Mouse (Mus musculus) neural tube, embryonic 14.5 days (tissue): ENCODE results near the gene Mocs1. TPM values are rescaled to one million over a fixed set of nuclear protein-coding genes. Genes with fewer than 3 reads are reported as not detected.
A peak's percentile ranks its signal among the peaks of the same experiment; 100 is the strongest.

Source experiments
- ATAC-seq: fragments of 200-750 bp; cut with Nextera tagmentation; 2 replicates; pipeline ENCODE4 v1.8.0; 2017; ENCODE audit warnings: low read depth, mild to moderate bottlenecking, moderate TSS enrichment, moderate library complexity
- H3K27ac ChIP-seq: fragments of 300-500 bp; sonication (generic); 2 replicates; pipeline ENCODE4 v1.5.1; 2014; ENCODE audit warnings: low read depth, mild to moderate bottlenecking, control low read depth, low read length, moderate library complexity, mixed read lengths
- H3K27me3 ChIP-seq: fragments of 300-500 bp; sonication (generic); 2 replicates; pipeline ENCODE4 v1.6.1; 2014; ENCODE audit warnings: low read length; ENCODE audit not compliant: control insufficient read depth, insufficient read depth
- H3K36me3 ChIP-seq: fragments of 300-500 bp; sonication (generic); 2 replicates; pipeline ENCODE4 v1.6.1; 2014; ENCODE audit warnings: low read length, mixed read lengths; ENCODE audit not compliant: control insufficient read depth, insufficient read depth
- H3K4me1 ChIP-seq: fragments of 300-500 bp; sonication (generic); 2 replicates; pipeline ENCODE4 v1.6.1; 2014; ENCODE audit warnings: low read length; ENCODE audit not compliant: control insufficient read depth, insufficient read depth
- H3K4me2 ChIP-seq: fragments of 300-500 bp; sonication (generic); 2 replicates; pipeline ENCODE4 v1.6.1; 2014; ENCODE audit warnings: mild to moderate bottlenecking, low read depth, low read length, control low read depth
- H3K4me3 ChIP-seq: fragments of 300-500 bp; sonication (generic); 2 replicates; pipeline ENCODE4 v1.5.1; 2014; ENCODE audit warnings: low read depth, low read length, control low read depth, mixed read lengths
- H3K9ac ChIP-seq: fragments of 300-500 bp; sonication (generic); replicated peaks from 2 replicates; pipeline ENCODE4 v1.6.1; 2014; ENCODE audit warnings: low read depth, mild to moderate bottlenecking, control low read depth, low read length, mixed read lengths
- H3K9me3 ChIP-seq: fragments of 300-500 bp; sonication (generic); 2 replicates; pipeline ENCODE4 v1.6.1; 2016; ENCODE audit warnings: low read length; ENCODE audit not compliant: control insufficient read depth
- WGBS: fragments of 180-500 bp; shearing (Covaris S2); extraction: QIAGEN DNeasy Blood & Tissue Kit; methylation state at CpG from one replicate; pipeline ENCODE4 v1.1.7; 2014; 5-methylcytosine and 5-hydroxymethylcytosine counted together
- polyA plus RNA-seq: library from polyadenylated mRNA; unstranded; fragments of >200 nt; fragmentation: Nextera tagmentation; extraction: Ambion mirVana; gene quantifications from 2 replicates; pipeline ENCODE4 v1.2.1, GENCODE M21; 2014

The Mocs1 gene
- polyA plus RNA-seq, 1 experiment from 2014 or later, result 5.0 TPM

GRCm38 (mm10) chr17:49457833-49458232 lies 29.7 kb downstream of the Mocs1 start:
- Histone ChIP-seq H3K9ac (no peak overlapping the region), H3K9me3 (no peaks in the 10 kb centered on the region), H3K36me3 (no peaks in the 10 kb centered on the region), H3K4me2 (no peak overlapping the region), H3K4me1 (no peaks in the 10 kb centered on the region), H3K4me3 (no peak overlapping the region), H3K27ac (no peak overlapping the region), H3K27me3 (no peaks in the 10 kb centered on the region)
- ATAC-seq, result no peak
- WGBS, result 99% methylated on average over 3 of the region's 3 CpGs

DNA sequence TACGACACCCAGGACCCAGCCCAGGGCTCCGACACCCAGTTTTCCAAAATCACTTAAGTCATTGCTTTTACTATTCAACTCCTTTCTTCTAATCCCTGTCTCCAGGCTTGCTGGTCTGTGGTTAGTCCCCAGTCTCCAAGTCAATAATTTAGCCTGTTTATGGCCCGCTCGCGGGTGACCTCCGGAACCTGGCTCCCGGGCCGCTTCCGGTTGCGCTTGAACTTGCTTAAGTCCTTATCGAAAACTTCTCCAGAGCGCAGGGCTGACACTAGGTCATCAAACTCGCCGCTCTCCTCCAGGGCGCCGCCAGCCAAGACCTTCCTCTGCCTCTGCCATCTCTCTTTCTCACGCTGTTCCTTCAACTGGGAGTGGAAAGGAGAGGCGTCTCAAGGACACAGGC lies 30.2 kb downstream of the Mocs1 start:
- no peak overlapping the region for H3K4me3 ChIP-seq
- no peaks in the 10 kb centered on the region for H3K27me3 ChIP-seq
- H3K4me1 ChIP-seq, result no peaks in the 10 kb centered on the region
- no peak for ATAC-seq
- no peak overlapping the region for H3K27ac ChIP-seq
- H3K4me2 ChIP-seq, result no peak overlapping the region
- H3K9ac ChIP-seq, result no peak overlapping the region
- H3K36me3 ChIP-seq, result no peaks in the 10 kb centered on the region
- H3K9me3 ChIP-seq, result no peaks in the 10 kb centered on the region
- WGBS, result 92% methylated on average over 18 of the region's 18 CpGs

DNA sequence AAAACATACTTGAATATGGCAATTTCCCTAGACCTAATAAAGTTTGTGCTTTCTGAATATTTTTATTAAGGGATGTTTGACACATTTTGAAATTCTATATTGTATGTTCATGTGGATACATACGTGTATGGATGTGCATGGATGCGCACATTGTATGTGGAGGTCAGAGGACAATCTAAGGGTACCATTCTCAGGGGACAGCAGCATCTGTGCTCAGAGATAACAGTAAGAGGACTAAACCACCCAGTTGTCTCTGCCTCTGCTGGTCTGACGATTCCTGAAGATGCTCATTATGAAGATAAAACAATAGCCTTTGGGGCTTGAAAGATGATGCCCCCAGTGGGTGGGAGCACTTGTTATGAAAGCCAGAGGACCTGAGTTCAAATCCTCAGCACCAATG lies 36.7 kb downstream of the Mocs1 start:
- H3K27me3 ChIP-seq, result no peaks in the 10 kb centered on the region
- H3K4me3 ChIP-seq, result no peak overlapping the region
- H3K4me1 ChIP-seq, result no peaks in the 10 kb centered on the region
- no peak overlapping the region for H3K9ac ChIP-seq
- no peak for ATAC-seq
- no peaks in the 10 kb centered on the region for H3K36me3 ChIP-seq
- H3K27ac ChIP-seq, result no peak overlapping the region
- no peaks in the 10 kb centered on the region for H3K9me3 ChIP-seq
- H3K4me2 ChIP-seq, result no peak overlapping the region
- 80% methylated on average over 3 of the region's 3 CpGs for WGBS

GRCm38 (mm10) chr17:49468223-49468622 lies 40.1 kb downstream of the Mocs1 start:
- Histone ChIP-seq H3K4me2 (no peak overlapping the region), H3K27ac (no peak overlapping the region), H3K27me3 (no peaks in the 10 kb centered on the region), H3K9me3 (no peaks in the 10 kb centered on the region), H3K4me3 (no peak overlapping the region), H3K9ac (no peak overlapping the region), H3K4me1 (no peaks in the 10 kb centered on the region), H3K36me3 (no peaks in the 10 kb centered on the region)
- ATAC-seq, result peak; percentile 52; the same call in 1 of the 2 replicates
- 41% methylated on average over 4 of the region's 4 CpGs for WGBS

DNA sequence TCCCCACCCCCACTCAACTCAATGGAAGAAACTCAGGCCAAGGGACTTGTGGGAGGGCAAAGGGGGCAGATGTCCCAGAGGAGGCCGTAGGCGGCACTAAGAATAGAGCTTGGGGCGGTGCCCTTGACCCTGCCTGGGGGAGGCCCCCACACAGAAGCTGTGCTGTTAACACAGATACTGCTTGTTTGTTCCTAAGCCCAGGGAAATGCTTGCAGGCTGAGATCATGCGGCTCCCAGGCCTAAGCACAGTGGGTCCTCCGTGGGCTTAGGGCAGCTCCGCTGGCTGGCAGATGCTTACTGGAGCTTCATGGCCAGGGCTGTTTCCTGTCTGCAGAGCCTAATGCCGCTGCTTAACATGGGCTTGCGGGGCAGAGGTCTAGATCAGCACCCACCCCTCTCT lies 44.5 kb downstream of the Mocs1 start:
- Histone ChIP-seq H3K4me2 (no peak overlapping the region), H3K9me3 (no peaks in the 10 kb centered on the region), H3K27ac (no peak overlapping the region; the same call in 1 of the 2 replicates), H3K9ac (no peak overlapping the region), H3K27me3 (no peaks in the 10 kb centered on the region), H3K36me3 (no peaks in the 10 kb centered on the region), H3K4me3 (no peak overlapping the region), H3K4me1 (no peaks in the 10 kb centered on the region)
- ATAC-seq, result peak; percentile 44; the same call in 1 of the 2 replicates
- whole genome bisulfite sequencing, result 73% methylated on average over 8 of the region's 8 CpGs

GRCm38 (mm10) chr17:49474051-49474450 lies 45.9 kb downstream of the Mocs1 start:
- no peak overlapping the region for H3K4me3 ChIP-seq
- ATAC-seq, result no peak
- no peaks in the 10 kb centered on the region for H3K36me3 ChIP-seq
- H3K4me2 ChIP-seq, result no peak overlapping the region
- H3K27ac ChIP-seq, result no peak overlapping the region
- H3K9ac ChIP-seq, result no peak overlapping the region
- no peaks in the 10 kb centered on the region for H3K9me3 ChIP-seq
- WGBS, result 95% methylated on average over 4 of the region's 4 CpGs
- no peaks in the 10 kb centered on the region for H3K27me3 ChIP-seq
- no peaks in the 10 kb centered on the region for H3K4me1 ChIP-seq

DNA sequence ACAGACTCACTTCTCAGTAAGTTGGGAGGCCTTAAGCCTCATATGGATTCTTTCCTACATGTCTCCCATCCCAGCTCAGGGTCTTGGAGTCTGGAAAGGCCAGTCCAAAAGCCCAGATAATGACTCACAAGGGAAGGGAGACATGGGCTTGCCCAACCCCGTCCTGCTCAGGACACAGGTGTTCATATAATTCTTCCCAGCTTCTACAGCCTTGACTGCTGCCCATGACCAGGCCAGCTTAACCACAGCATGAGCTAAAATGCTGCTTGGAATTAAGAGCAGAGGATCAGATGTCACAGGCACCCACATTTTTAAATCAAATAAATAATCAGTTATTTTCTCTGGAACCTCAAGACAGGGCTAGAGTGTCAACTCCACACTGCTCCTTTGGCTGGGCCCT lies 47.0 kb downstream of the Mocs1 start:
- 96% methylated on average over 1 of the region's 1 CpGs for WGBS
- no peak overlapping the region for H3K27ac ChIP-seq
- no peaks in the 10 kb centered on the region for H3K9me3 ChIP-seq
- no peak for ATAC-seq
- H3K36me3 ChIP-seq, result no peaks in the 10 kb centered on the region
- no peak overlapping the region for H3K4me3 ChIP-seq
- no peaks in the 10 kb centered on the region for H3K4me1 ChIP-seq
- no peak overlapping the region for H3K4me2 ChIP-seq
- H3K9ac ChIP-seq, result no peak overlapping the region
- H3K27me3 ChIP-seq, result no peaks in the 10 kb centered on the region

GRCm38 (mm10) chr17:49477370-49477769 lies 49.2 kb downstream of the Mocs1 start:
- 82% methylated on average over 4 of the region's 4 CpGs for WGBS
- Histone ChIP-seq H3K4me2 (no peak overlapping the region), H3K4me3 (no peak overlapping the region), H3K9me3 (no peaks in the 10 kb centered on the region), H3K36me3 (no peaks in the 10 kb centered on the region), H3K27me3 (no peaks in the 10 kb centered on the region), H3K4me1 (no peaks in the 10 kb centered on the region), H3K27ac (no peak overlapping the region), H3K9ac (no peak overlapping the region)
- no peak for ATAC-seq

DNA sequence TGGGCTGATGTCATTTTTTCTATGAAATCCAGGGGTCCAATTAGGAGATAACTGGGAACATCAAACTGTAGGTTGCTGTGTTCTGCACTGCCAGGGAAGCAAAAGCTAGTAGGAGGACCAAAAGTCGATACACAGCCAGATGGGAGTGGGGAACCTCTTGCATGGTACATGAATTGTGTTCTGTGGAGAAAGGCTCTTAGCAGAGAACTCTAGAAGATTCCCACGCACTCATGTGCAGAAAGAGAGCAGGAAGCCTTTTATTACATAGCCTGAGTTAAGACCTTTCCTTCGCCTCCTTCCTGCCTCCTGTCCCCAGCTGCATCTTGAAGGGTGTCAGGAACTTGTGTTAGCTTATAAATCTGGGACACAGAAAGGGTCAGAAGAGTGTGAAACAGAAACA lies 53.7 kb downstream of the Mocs1 start:
- ATAC-seq, result no peak
- Histone ChIP-seq H3K27ac (no peak overlapping the region), H3K27me3 (no peaks in the 10 kb centered on the region), H3K9me3 (no peaks in the 10 kb centered on the region), H3K9ac (no peak overlapping the region), H3K4me3 (no peak overlapping the region), H3K4me2 (no peak overlapping the region), H3K36me3 (no peaks in the 10 kb centered on the region), H3K4me1 (no peaks in the 10 kb centered on the region)
- WGBS, result 86% methylated on average over 3 of the region's 3 CpGs

DNA sequence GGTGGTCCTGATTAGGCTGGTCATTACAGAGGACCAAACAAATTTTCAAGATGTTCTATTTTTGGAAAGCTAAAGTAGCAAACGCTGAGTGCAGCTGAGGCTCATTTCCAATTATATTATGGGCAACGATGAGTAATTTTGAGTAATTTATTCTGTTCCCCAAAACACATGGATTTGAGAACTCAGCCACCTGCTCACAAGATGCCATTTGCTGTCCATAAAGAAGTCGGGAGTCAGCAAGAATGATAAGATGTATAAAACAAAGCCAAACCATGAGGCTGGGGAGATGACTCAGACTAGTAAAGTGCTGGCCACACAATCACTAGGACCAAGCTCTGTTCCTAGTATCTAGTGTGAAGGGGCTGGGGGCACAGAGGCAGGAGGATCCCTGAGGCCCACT lies 56.3 kb downstream of the Mocs1 start:
- H3K4me3 ChIP-seq, result no peak overlapping the region
- H3K27ac ChIP-seq, result no peak overlapping the region
- H3K4me1 ChIP-seq, result no peaks in the 10 kb centered on the region
- H3K27me3 ChIP-seq, result no peaks in the 10 kb centered on the region
- H3K4me2 ChIP-seq, result no peak overlapping the region
- ATAC-seq, result no peak
- no peaks in the 10 kb centered on the region for H3K36me3 ChIP-seq
- H3K9ac ChIP-seq, result no peak overlapping the region
- WGBS, result 88% methylated on average over 3 of the region's 3 CpGs
- no peaks in the 10 kb centered on the region for H3K9me3 ChIP-seq
